Mouse (Mus musculus): ENCODE data around the gene Col24a1.

- TF ChIP-seq CTCF (IDR thresholded peaks at IDR 0.05) (no peak), EP300 (IDR thresholded peaks at IDR 0.05) (no peak)
Measured at GRCm38 (mm10) chr3:145591841-145592542, 299.7 kb downstream of the Col24a1 start.

All from lung, postnatal 0 days (tissue).